Mouse (Mus musculus): ENCODE measurements around the gene Ccl25. TPM values are rescaled to one million over a fixed set of nuclear protein-coding genes. Genes with fewer than 3 reads are reported as not detected.
"Not testable (repeated sequence)": the region's sequence is repeated elsewhere in the genome, so short reads cannot be mapped to it uniquely, and the experiment has no call there.

Gene Ccl25
- total RNA-seq, 2 experiments from 2014 or later = 20.6 to 25.9 TPM

DNA sequence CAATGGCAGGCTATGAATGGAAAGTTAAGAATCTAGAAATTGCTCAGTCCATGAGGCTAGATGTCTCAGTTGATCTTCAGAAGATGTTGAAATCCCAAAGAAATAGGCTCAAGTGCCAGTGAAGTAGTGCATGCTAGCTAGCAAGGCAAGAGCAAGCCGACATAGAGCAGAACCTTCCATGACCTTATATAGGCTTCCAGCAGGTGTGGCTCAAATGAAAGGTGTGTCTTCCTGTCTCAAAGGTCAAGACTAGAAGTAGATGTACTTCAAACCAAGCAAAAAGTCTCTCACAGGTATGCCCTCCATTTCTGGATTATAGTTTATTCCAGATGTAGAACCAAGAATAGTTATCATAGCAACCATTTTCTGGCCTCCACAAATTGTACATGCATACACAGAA lies 9.0 kb downstream of the Ccl25 start:
- DNase-seq (ENCODE audit: extremely low spot score in 1 of 2, low spot score in 1 of 2) = no peak

DNA sequence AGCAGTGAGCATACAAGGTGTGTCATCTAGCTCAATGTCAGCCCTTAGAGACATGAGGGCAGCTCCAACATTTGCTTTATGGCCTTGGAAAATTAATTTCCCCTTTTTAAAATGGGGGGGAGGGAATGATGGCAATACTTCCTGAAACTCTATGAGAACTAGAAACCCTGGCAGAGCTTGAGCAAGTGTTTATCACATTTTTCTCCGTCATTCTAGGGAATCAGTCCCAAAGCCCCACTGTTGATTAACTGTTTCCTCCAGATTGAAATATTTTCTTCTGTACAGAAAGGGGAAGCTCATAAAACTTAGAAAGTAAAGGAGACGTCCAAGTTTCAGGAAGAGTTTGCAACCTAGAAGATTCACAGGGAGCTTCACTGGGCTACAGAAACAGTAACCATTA lies 10.7 kb downstream of the Ccl25 start:
- no peak for DNase-seq (ENCODE audit: extremely low spot score in 1 of 2, low spot score in 1 of 2)

- DNase-seq (ENCODE audit: extremely low spot score in 1 of 2, low spot score in 1 of 2) = no peak
Measured at GRCm38 (mm10) chr8:4340207-4340606, 15.2 kb downstream of the Ccl25 start.

- no peak for DNase-seq (ENCODE audit: extremely low spot score in 1 of 2, low spot score in 1 of 2)
Measured at GRCm38 (mm10) chr8:4347661-4348060, 22.7 kb downstream of the Ccl25 start.

GRCm38 (mm10) chr8:4348275-4348674 lies 23.3 kb downstream of the Ccl25 start:
- DNase-seq (ENCODE audit: extremely low spot score in 1 of 2, low spot score in 1 of 2) = no peak

DNA sequence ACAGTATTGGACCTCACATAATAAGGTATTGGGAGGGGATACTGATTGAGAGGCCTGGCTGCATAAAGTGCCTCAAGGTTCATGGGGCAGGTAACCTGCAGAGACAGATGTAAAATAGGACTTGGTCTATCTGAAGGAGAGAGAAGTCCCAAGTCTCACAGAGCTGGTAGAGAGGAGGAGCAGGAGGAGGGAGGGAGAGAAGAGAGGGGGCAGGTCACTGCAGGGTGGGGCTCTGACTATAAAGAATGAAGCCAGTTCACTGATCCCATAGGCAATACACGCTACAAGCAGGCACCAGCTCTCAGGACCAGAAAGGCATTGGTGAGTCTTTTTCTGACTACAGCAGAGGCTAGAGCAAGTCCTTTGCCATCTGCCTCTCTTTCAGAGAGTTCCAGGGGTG lies 24.3 kb downstream of the Ccl25 start:
- no peak for DNase-seq (ENCODE audit: extremely low spot score in 1 of 2, low spot score in 1 of 2)

GRCm38 (mm10) chr8:4350618-4351017 lies 25.6 kb downstream of the Ccl25 start:
- DNase-seq (ENCODE audit: extremely low spot score in 1 of 2, low spot score in 1 of 2) = no peak

- DNase-seq (ENCODE audit: extremely low spot score in 1 of 2, low spot score in 1 of 2) = not testable (repeated sequence)
Measured at GRCm38 (mm10) chr8:4352562-4352961, 27.6 kb downstream of the Ccl25 start.

- no peak for DNase-seq (ENCODE audit: extremely low spot score in 1 of 2, low spot score in 1 of 2)
Measured at GRCm38 (mm10) chr8:4353741-4354140, 28.7 kb downstream of the Ccl25 start.

- DNase-seq (ENCODE audit: extremely low spot score in 1 of 2, low spot score in 1 of 2) = no peak
Measured at GRCm38 (mm10) chr8:4354516-4354915, 29.5 kb downstream of the Ccl25 start.

GRCm38 (mm10) chr8:4355455-4355854 lies 30.4 kb downstream of the Ccl25 start:
- no peak for DNase-seq (ENCODE audit: extremely low spot score in 1 of 2, low spot score in 1 of 2)

- no peak for DNase-seq (ENCODE audit: extremely low spot score in 1 of 2, low spot score in 1 of 2)
Measured at GRCm38 (mm10) chr8:4359362-4359761, 34.4 kb downstream of the Ccl25 start.

DNA sequence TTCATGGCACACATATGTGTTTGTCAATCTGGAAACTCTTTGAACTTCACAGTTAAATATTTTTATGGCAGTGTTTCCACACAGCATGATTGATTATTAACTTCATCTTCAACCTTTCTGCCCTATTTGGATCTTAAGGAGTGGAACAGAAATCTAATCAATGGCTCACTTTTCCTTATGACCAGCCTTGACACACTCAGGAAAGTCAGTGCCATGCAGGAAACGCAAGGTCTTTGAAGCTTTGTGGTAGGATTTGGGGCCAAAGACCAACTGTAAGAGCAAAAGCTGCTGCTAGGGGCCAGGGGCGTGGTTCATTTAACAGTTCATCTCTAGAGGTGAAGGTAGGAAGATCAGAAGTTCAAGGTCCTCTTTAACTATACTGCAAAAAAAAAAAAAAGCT lies 35.9 kb downstream of the Ccl25 start:
- no peak for DNase-seq (ENCODE audit: extremely low spot score in 1 of 2, low spot score in 1 of 2)

GRCm38 (mm10) chr8:4366189-4366588 lies 41.2 kb downstream of the Ccl25 start:
- DNase-seq (ENCODE audit: extremely low spot score in 1 of 2, low spot score in 1 of 2) = no peak

- peak; percentile 41 to 68 for DNase-seq (ENCODE audit: extremely low spot score in 1 of 2, low spot score in 1 of 2)
Measured at GRCm38 (mm10) chr8:4367808-4368207, 42.8 kb downstream of the Ccl25 start.

DNA sequence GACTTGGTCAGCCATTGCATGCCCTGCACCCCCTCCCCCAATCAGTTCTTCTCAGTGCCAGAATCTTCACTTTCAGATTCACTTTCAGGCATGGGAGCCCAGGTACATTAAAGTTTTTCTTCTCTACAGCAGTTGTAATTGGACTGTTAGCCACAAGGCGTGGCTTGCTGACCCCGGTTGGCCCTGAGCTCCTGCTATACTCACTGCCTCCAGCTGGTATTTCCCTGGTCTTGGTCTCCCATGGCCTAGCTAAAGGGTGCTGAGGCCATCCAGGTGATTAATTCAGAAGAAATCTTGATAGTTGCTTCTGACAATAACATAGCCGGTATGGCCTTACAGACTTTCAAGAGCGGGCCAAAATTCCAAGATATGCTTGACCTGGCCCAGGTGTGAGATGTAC lies 43.5 kb downstream of the Ccl25 start:
- no peak for DNase-seq (ENCODE audit: extremely low spot score in 1 of 2, low spot score in 1 of 2)

DNA sequence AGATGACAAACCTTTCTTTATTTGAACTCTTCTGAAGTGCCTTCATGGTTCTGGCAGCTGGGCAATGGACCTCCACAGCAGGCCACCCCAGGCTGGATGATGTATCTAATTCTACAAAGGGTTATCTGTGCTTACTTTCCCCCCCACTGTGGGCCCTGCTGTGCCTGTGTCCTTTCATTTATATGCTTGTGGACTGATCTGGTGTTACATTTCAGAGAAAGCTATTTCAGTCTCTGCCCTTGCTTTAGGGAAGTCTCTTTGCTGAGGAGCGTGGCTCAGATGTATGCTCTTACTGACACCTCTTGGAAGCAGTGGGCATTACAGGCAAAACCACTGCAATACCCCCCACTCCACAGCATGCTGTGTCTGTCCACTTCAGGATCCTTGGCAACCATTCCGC lies 45.1 kb downstream of the Ccl25 start:
- peak in 1 of 2 experiments; percentile 31 for DNase-seq (ENCODE audit: extremely low spot score in 1 of 2, low spot score in 1 of 2)

- DNase-seq (ENCODE audit: extremely low spot score in 1 of 2, low spot score in 1 of 2) = no peak
Measured at GRCm38 (mm10) chr8:4372657-4373056, 47.6 kb downstream of the Ccl25 start.

- DNase-seq (ENCODE audit: extremely low spot score in 1 of 2, low spot score in 1 of 2) = no peak
Measured at GRCm38 (mm10) chr8:4401442-4401841, 76.4 kb downstream of the Ccl25 start.

GRCm38 (mm10) chr8:4403960-4404879 lies 79.2 kb downstream of the Ccl25 start:
- no peak for DNase-seq (ENCODE audit: extremely low spot score in 1 of 2, low spot score in 1 of 2)

DNA sequence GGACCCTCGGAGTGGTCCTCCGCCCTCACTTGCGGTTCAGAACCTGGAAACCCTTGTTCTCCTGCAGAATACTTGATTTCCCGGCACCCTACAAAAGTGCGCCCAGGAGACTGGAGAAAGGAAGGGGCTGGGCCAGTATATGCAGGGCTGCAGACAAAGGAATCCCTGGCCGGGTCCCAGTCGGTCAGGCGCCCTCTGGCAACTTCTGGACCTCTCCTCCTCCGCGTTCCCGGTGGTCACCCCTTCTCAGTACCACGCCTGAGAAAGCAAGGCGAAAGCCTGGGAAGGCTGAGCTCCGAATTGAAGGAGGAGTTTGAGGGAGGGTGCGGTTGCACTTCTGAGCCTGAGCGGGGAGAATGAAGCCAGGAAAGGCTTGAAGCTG lies 79.9 kb downstream of the Ccl25 start:
- no peak for DNase-seq (ENCODE audit: extremely low spot score in 1 of 2, low spot score in 1 of 2)

- not testable (repeated sequence) for DNase-seq (ENCODE audit: extremely low spot score in 1 of 2, low spot score in 1 of 2)
Measured at GRCm38 (mm10) chr8:4408425-4408824, 83.4 kb downstream of the Ccl25 start.
